Mouse (Mus musculus) megakaryocyte progenitor cell, adult 5-6 weeks (primary cell): Measurements from ENCODE around the gene Rad17. TPM values are rescaled to one million over a fixed set of nuclear protein-coding genes. Genes with fewer than 3 reads are reported as not detected.

Source experiments
- ATAC-seq: replicated peaks from 2 replicates; pipeline ENCODE4 v1.8.0; 2016; ENCODE audit warnings: mild to moderate bottlenecking, moderate TSS enrichment, inconsistent platforms; ENCODE audit not compliant: poor library complexity
- total RNA-seq, 2 experiments: library from RNA; stranded (forward) in 1 of 2; stranded (reverse) in 1 of 2; fragments of 157-497, 149-512 nt in 1 of 2; fragments of 200-1000 nt in 1 of 2; gene quantifications; 2 replicates each; pipeline versions ENCODE4 v1.2.3 to v1.2.4; 2015 to 2017

The Rad17 gene
- total RNA-seq, 2 experiments from 2014 or later = 33.0 to 38.4 TPM

GRCm38 (mm10) chr13:100616181-100617087 lies 34.4 kb downstream of the Rad17 start, which contains the start of gene Marveld2:
Gene Marveld2 (minus strand): TSS chr13:100616971.
- peak; percentile 88 for ATAC-seq

GRCm38 (mm10) chr13:100612903-100613302 lies 37.9 kb downstream of the Rad17 start:
- ATAC-seq = peak; percentile 43; the same call in 1 of the 2 replicates

- no peak for ATAC-seq
Measured at GRCm38 (mm10) chr13:100612251-100612650, 38.6 kb downstream of the Rad17 start.

- ATAC-seq = no peak
Measured at GRCm38 (mm10) chr13:100611266-100611665, 39.6 kb downstream of the Rad17 start.

GRCm38 (mm10) chr13:100607756-100608155 lies 43.1 kb downstream of the Rad17 start:
- no peak; the same call in 1 of the 2 replicates for ATAC-seq

GRCm38 (mm10) chr13:100605845-100606244 lies 45.0 kb downstream of the Rad17 start:
- no peak for ATAC-seq

- no peak for ATAC-seq
Measured at GRCm38 (mm10) chr13:100603738-100604095, 47.1 kb downstream of the Rad17 start.

- ATAC-seq = no peak
Measured at GRCm38 (mm10) chr13:100603031-100603737, 47.7 kb downstream of the Rad17 start.

- peak; percentile 58 for ATAC-seq
Measured at GRCm38 (mm10) chr13:100602239-100602902, 48.5 kb downstream of the Rad17 start.

GRCm38 (mm10) chr13:100601034-100601433 lies 49.8 kb downstream of the Rad17 start:
- no peak for ATAC-seq

- no peak for ATAC-seq
Measured at GRCm38 (mm10) chr13:100600317-100600716, 50.5 kb downstream of the Rad17 start.

- no peak for ATAC-seq
Measured at GRCm38 (mm10) chr13:100597284-100597683, 53.6 kb downstream of the Rad17 start.

- ATAC-seq = no peak
Measured at GRCm38 (mm10) chr13:100595552-100595885, 55.3 kb downstream of the Rad17 start.

GRCm38 (mm10) chr13:100594838-100595551 lies 55.9 kb downstream of the Rad17 start:
- ATAC-seq = no peak

GRCm38 (mm10) chr13:100594041-100594792 lies 56.6 kb downstream of the Rad17 start:
- peak; percentile 95 for ATAC-seq

- 0 out of 2 replicates have a peak, but pooled peaks have one; percentile 31 for ATAC-seq
Measured at GRCm38 (mm10) chr13:100588646-100589045, 62.2 kb downstream of the Rad17 start.

GRCm38 (mm10) chr13:100582144-100582543 lies 68.7 kb downstream of the Rad17 start:
- 0 out of 2 replicates have a peak, but pooled peaks have one; percentile 42 for ATAC-seq

GRCm38 (mm10) chr13:100581701-100582100 lies 69.2 kb downstream of the Rad17 start:
- no peak for ATAC-seq

GRCm38 (mm10) chr13:100579951-100580350 lies 70.9 kb downstream of the Rad17 start:
- no peak for ATAC-seq

GRCm38 (mm10) chr13:100579220-100579619 lies 71.6 kb downstream of the Rad17 start:
- ATAC-seq = no peak
